Mouse (Mus musculus) liver, postnatal 0 days (tissue): ENCODE results near the gene Slc10a1.

Experiments
- CTCF ChIP-seq: sonication (generic); IDR thresholded peaks from 2 replicates; pipeline ENCODE4 v1.5.1; 2016; ENCODE audit warnings: antibody characterized with exemption, low read depth
- EP300 ChIP-seq: IDR thresholded peaks from 2 replicates; pipeline ENCODE4 v1.6.1; 2016; ENCODE audit warnings: antibody characterized with exemption, low read depth, mild to moderate bottlenecking

DNA sequence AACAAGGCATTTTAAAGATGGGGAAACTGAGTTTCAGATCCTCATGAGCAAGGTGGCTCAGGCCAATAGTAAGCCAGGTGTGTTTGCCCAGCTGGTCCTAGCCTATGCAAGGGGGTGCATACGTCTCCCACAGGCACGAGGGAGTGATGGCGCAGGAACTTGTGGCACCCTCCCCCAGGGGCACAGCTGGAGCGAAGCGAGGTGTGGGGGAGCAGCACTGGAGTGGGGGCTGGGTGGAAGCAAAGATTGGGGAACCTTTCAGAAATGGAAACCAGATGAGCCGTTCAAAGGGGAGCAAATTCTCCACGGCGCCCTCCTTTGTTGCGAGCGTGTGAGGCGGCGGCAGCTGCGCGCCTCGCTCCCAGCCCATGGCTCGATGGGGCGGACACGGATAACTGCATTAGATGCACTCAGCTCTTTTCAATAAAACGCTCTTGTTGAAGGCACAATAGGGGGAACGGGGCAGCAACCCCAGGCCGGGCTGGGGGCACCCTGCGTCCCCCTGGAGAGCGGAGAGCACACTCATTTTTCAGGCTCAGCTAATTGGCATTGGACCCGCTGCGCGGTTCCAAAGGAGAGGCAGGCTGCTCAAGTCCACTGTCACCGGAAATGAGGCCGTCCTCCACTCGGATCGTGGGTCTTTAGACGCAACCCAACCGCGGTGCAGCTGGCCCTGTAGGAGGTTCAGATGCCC lies 30.2 kb upstream of the Slc10a1 start:
- no peak for TF ChIP-seq EP300
- TF ChIP-seq CTCF, result no peak
